Mouse (Mus musculus) liver, adult 10 weeks (tissue): Measurements from ENCODE around the gene Becn1. TPM values are rescaled to one million over a fixed set of nuclear protein-coding genes. Genes with fewer than 3 reads are reported as not detected.

ENCODE experiments used
- polyA plus RNA-seq: library from polyadenylated mRNA; stranded (reverse); fragments of 350-450 nt; fragmentation: Illumina TruSeq; extraction: RNeasy Lipid Tissue Mini Kit (QIAGEN cat#74804); gene quantifications from one replicate; pipeline ENCODE4 v1.2.3, GENCODE M21; 2014; ENCODE audit warnings: low read depth, low replicate concordance

The Becn1 gene
- 49.8 TPM for polyA plus RNA-seq

DNA sequence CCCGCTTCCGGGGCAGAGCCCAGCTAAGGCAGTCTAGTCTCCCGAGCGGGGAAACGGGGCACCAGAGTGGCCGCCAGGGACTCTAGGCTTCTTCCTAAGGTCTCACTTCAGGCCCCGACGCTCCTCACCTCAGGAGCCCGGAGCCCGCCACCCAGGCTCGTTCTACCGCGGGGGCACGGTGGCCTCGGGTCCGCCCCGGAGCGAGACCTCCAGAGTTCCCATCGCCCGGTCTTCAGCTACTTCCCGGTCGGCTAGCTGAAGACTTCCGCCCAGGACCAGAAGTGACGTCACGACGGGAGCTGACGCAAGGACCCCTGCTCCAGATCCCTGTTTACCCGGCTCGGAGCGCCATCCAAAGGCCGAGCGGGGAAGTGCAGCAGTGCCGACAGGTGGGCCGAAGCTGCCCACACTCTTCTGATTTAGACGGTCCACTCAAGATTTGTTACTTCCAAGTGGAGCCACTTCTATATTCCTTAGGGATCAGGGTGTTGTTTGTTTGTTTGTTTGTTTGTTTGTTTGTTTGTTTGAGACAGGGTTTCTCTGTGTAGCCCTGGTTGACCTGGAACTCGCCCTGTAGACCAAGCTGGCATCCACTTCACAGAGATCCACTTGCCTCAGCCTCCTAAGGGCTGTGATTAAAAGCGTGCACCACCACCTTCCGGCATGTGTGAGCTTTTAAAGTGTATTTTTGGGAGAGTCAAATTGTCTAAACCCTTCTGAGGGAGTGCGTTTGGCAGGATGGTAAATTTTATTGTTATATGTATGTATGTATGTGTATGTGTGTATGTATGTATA is at the start of gene Becn1:
Becn1 (minus strand) TSS at position 283 of the 795 bp plus-strand sequence.

DNA sequence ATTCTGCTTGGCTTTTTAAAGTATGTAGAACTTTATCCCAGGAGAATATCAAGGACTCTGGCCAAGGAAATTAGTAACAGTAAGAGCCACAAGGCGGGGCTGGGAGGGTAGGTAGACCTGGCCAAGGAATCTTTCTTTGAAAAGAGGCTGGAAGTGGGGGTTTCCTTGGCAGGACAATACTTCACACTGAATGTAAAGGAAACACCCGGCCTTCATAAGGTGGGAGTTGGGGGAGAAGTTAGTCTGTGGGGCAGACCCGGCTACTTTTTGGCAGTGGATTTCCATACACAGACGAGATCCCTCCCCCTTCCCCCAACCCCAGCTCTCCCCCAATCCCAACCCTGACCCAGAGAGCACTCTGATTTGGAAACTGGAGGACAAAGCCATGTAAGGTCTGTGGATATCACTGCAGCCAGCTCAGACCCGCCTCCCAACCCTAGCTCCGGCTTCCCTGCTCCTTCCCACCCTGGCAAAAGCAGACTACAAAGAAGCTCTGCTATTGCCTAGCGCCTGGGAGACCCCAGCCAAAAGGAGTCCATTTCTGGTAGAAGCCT is 28.4 kb upstream of the Becn1 start, which contains the start of gene Aoc3:
Aoc3 (plus strand) TSS at position 235 of the 554 bp plus-strand sequence.

DNA sequence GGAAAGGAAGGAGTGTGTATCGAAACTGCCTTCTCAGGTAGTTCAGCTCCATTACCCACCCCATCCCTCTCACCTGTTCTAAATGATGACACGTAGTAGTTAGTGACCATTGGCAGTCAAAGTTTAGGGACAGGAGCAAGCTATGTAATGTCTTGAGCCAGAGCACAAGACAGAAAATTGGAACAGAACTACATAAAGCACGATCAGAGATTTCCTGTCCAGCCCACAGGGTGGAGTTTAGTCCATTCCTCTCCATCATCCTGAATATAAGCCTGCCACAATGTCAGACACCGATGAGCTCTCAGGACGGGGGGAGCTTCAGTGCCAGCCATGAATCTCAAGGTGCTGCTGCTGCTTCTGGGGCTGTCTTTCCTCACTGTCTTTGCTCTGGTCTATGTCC is 22.7 kb upstream of the Becn1 start, which contains the start of gene Aoc2:
Aoc2 (plus strand) TSS at position 301 of the 400 bp plus-strand sequence.

DNA sequence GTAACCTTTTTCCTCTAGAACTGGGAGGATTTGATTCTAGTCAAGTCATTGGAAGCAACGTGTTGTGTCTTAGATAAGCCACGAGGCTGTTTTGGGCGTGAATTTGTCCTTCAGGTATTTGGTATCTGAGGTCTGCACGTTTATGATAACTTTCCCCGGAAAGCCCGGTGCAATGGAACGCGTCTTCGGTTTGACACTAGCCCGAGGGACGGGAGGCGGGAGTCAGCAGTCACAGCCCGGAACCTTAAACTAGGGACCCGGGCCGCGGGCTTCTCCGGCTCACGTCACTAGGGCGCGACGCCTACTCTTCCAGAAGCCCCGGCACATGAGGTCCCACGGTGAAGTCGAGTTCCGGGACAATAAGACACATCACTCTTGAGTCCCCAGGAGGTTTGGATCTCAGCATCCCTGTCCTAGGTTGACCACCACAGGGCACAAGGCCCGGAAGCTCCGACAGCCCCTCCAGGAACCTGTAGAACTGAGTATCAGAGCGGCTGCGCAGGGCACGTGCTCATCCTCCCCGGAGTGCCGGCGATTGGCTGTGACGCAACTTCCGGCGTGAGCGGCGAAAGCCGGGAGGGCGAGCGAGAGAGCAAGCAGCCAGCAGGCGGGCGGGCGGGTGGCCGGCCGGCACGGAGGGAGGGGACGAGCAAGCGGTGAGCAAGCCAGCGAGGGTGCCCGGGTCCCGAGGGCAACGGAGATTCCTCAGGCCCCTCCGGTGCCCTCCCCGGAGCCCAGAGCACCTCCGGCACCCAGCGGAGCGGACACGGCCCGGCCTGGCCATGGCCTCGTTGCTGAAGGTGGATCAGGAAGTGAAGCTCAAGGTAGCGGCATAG is 13.8 kb upstream of the Becn1 start, which contains the start of gene Psme3:
Psme3 (plus strand) TSS at position 549 of the 836 bp plus-strand sequence.

DNA sequence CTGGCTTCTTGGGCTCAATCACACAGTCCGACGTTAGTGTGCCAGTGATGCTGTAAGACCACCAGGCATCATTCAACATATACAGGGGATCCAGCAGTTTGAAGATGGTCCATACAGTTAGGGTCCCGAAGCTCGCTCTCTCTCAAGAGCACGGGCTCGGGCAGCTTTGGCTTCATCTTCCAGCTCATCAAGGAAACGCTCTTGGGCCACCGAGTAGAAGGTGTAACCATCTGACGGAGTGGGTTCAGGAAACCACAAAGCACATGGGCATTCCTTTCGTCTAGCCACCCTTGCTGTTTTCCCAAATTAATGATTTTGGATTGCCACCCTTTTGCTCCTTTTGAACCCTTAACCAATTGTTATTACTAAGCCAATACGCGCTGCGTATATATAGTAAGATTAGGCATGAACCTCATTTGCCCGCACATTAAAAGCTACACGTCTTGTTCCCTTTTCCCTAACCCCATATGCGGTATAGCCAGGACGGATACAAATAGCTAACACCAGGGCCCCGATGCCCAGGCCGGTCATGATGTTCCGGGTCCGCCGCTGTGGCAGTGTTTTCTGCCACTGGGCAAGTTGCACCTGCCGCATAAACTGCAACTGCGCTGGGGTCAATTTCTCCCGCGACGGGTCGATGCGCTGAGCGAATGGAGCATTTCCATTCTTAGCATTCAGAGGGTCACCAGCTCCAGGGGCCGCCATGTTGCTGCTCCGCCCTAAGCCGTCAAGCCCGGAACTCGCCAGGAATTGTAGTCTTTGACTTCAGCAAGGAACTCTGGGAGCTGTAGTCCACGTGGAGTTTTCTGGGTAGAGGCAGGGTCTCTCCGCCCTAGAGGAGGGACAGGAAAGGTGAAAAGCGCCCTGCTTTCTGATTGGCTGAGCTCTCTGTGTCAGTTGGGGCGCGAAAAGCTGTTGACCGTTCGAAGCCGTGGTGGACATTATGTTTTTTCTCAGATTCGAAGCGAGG is 23.6 kb downstream of the Becn1 start, which contains the start of the genes Cntd1 and Coa3:
Cntd1 (plus strand) TSS at position 790 of the 970 bp plus-strand sequence.
Coa3 (minus strand) TSS at position 892 of the 970 bp plus-strand sequence.

DNA sequence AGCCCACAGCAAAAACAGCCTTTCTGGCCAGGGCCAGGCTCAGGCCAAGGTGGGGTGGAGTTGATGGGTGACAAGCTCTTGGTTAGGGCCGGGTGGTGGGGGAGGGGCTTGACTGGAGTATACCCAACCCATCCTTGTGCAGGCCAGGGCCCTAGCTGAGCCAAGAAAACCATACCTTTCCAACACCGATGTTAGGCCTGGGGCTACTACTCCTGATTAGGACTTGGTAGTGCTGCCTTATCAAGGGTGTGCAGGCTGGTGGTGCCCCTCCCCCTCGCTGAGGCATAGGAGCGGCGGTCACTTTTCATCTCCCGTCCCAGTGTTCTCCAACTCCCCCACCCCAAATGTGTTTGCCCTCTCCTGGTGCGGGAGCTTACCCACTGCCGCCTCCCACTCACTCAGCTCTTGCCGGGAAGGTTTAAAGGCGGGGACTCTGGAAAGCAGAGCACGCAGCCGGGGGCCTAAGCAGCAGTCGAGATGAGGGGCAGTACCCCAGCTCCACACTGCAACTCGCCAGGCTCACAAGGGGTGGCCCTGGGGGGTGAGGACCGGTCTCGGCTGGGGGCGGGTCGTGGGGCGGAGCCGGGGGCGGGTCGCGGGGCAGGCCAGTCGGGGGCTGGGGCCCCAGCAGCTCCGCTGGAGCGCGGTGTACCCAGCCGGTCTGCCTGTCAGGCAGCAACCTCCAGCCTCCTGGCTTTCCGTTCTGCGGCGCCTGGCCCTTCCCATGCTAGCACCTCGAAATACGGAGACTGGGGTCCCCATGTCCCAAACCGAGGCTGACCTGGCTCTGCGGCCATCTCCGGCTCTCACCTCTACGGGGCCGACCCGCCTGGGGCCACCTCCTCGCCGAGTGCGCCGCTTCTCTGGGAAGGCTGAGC is 41.9 kb downstream of the Becn1 start, which contains the start of gene Wnk4:
Wnk4 (plus strand) TSS at position 620 of the 878 bp plus-strand sequence.

DNA sequence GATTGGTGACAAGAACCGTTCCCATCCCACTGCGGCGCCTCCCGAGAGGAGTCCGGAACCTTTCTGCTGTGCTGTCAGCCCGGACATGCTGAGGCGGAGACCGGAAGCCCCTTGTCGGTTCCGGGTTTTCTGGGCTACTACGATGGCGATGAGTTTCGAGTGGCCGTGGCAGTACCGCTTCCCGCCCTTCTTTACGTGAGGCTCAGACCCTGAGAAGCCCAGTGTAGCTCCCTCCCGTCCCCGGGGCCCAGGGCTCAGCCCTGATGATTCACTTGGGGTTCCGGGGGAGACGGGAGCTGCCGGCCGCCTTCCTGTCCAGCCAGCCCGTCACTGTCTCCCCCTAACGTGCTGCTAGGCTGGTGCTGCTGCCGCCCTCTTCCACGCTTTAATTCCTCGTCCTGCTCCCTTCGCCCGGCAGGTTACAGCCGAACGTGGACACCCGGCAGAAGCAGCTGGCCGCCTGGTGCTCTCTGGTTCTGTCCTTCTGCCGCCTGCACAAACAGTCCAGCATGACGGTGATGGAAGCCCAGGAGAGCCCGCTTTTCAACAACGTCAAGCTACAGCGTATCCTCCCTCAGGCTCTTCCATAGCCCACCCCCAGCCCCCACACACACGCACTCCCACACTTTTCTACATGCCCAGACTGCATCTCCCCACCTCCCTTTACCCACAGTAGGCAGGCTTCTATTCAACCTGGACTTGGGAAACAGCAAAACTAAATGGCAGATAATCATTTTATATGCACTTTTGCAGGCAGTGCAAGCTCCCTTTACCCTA is 48.3 kb downstream of the Becn1 start, which contains the start of gene Vps25:
Vps25 (plus strand) TSS at position 95 of the 777 bp plus-strand sequence.

DNA sequence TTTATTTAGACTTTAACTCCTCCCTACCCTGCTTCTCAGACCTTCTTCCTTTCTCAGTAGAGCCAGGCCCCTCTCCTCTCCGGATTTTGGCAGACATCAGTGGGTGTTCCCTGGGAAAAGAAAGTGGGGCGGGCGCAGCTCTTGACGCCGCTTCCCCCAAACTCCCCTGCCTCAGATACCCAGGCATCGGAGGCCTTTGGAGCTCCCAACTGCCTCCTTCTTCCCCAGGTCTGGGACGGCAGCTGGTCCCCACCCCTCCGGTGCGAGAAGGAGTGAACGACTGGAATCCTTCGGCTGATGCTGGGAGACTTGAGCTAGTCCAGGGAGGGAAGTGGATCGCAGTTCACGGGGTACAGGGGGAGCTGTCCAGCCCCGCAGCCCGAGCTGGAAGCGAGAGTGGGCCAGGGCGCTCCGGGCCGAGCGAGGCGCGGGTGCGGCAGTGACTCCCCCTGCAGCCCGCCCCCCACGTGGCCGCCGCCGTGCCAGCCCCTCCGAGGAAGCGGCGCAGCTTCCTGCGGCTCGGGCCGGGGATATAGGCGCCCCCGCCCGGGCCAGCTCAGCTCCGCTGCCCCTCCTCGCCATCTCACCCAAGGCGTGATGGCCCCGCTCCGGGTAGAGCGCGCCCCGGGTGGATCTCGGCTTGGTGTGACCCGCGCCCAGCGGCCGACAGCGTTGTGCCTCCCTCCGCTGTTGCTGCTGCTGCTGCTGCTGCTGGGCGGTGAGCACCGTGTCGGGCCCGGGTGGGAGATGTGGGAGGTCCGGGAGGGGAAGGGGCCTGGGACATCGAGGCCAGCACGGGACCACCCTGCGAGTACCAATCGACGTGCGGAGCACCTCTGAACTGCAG is 56.0 kb downstream of the Becn1 start, which contains the start of gene Ramp2:
Ramp2 (plus strand) TSS at position 174 of the 847 bp plus-strand sequence.

Other genes starting within 250 kb of the Becn1 start
- 1.4 TPM for gene Naglu, start 232.3 kb downstream of the Becn1 start, polyA plus RNA-seq
- not detected for gene Hsd17b1, start 223.9 kb downstream of the Becn1 start, polyA plus RNA-seq
- gene Coasy, start 219.7 kb downstream of the Becn1 start, polyA plus RNA-seq, result 11.6 TPM
- gene Mlx, start 215.0 kb downstream of the Becn1 start, polyA plus RNA-seq, result 40.8 TPM
- gene Psmc3ip, start 206.8 kb downstream of the Becn1 start, polyA plus RNA-seq, result not detected
- 43.4 TPM for gene Retreg3, start 182.4 kb downstream of the Becn1 start, polyA plus RNA-seq
- 1.6 TPM for gene Tubg1, start 182.3 kb downstream of the Becn1 start, polyA plus RNA-seq
- not detected for gene Tubg2, start 146.4 kb downstream of the Becn1 start, polyA plus RNA-seq
- 0.08 TPM for gene Cntnap1, start 131.8 kb downstream of the Becn1 start, polyA plus RNA-seq
- not detected for gene Plekhh3, start 130.9 kb downstream of the Becn1 start, polyA plus RNA-seq
- not detected for gene Ccr10, start 126.8 kb downstream of the Becn1 start, polyA plus RNA-seq
- gene Ezh1, start 75.8 kb downstream of the Becn1 start, polyA plus RNA-seq, result 6.2 TPM
- 4.4 TPM for gene Ramp2, start 56.3 kb downstream of the Becn1 start, polyA plus RNA-seq
- 82.1 TPM for gene Vps25, start 48.6 kb downstream of the Becn1 start, polyA plus RNA-seq
- not detected for gene Wnk4, start 41.7 kb downstream of the Becn1 start, polyA plus RNA-seq
- not detected for gene Cntd1, start 23.3 kb downstream of the Becn1 start, polyA plus RNA-seq
- 11.5 TPM for gene Coa3, start 23.2 kb downstream of the Becn1 start, polyA plus RNA-seq
- gene Psme3, start 13.9 kb upstream of the Becn1 start, polyA plus RNA-seq, result 96.3 TPM
- not detected for gene Aoc2, start 22.8 kb upstream of the Becn1 start, polyA plus RNA-seq
- gene Aoc3, start 28.3 kb upstream of the Becn1 start, polyA plus RNA-seq, result 0.16 TPM
- gene G6pc, start 65.3 kb upstream of the Becn1 start, polyA plus RNA-seq, result 315 TPM
- gene Aarsd1, start 115.3 kb upstream of the Becn1 start, polyA plus RNA-seq, result 5.7 TPM
- gene Gm27029, start 122.5 kb upstream of the Becn1 start, polyA plus RNA-seq, result 0.95 TPM
- gene Rundc1, start 122.8 kb upstream of the Becn1 start, polyA plus RNA-seq, result 1.6 TPM
- gene Ptges3l, start 123.0 kb upstream of the Becn1 start, polyA plus RNA-seq, result not detected
- gene Rpl27, start 140.0 kb upstream of the Becn1 start, polyA plus RNA-seq, result 30.0 TPM
- 3.8 TPM for gene Ifi35, start 146.1 kb upstream of the Becn1 start, polyA plus RNA-seq
- 10.8 TPM for gene Rnd2, start 162.7 kb upstream of the Becn1 start, polyA plus RNA-seq
- gene Vat1, start 163.9 kb upstream of the Becn1 start, polyA plus RNA-seq, result 1.9 TPM
- gene Brca1, start 249.7 kb upstream of the Becn1 start, polyA plus RNA-seq, result 0.58 TPM
- 155 TPM for gene Nbr1, start 249.9 kb upstream of the Becn1 start, polyA plus RNA-seq